In the genomic region with DNA sequence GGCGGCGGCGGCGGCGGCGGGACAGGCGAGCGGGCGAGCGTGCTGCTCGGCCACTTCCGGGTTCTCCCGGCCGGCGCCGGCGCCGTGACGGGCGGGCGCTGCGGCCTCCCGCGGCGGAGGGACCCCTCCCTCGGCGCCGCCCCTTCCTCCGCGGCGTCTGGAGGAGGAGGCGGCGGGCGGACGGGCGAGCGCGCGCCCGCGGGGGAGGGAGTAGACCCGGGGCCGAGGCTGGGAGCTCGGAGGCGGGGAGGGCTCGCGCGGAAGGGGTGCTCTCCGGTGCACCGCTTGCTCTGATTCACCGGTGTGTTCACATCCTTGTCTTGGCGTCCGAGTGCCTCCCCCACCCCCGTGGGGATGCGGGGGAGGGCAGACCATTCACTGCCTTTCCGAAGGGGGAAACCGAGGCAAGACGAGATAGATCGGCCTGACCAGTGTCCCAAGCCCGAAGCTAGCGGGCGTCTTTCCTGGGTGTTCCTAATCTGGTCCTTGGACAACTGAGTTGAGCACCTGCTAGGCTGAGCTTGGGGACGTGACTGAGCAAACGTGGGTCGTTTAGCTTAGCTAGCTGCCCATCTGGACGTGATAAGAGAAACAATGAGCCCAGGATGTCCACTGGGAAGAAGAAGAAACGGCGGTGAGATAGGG, we compare ENCODE assay signal across 8 mouse cellular contexts. TPM values are rescaled to one million over a fixed set of nuclear protein-coding genes. Genes with fewer than 3 reads are reported as not detected.
DNase-seq lines count a peak whose midpoint lies in the region; ATAC-seq lines count a peak whose summit lies in the region.

Gene Klhl2 (minus strand): TSS at position 121 of the 645 bp plus-strand sequence.

- peak within 1 kb of the TSS; percentile 90 for H3K4me3 ChIP-seq in hindbrain, embryonic 15.5 days

- ATAC-seq in hindbrain, embryonic 15.5 days (ENCODE audit: low FRiP score, low read depth), result peak; percentile 91
- peak; percentile 80 for ATAC-seq in megakaryocyte progenitor cell, adult 5-6 weeks (replicated peaks; ENCODE audit: poor library complexity)

- intact Hi-C loops in left cerebral cortex, postnatal 10 days (cut with DNase I), result loop anchor here (5.0 to 10.0 kb wide), 4 partner anchors 72 to 235 kb away; no protein-coding TSS in a partner anchor

- no peaks in the 10 kb centered on the region for H3K9me3 ChIP-seq in hindbrain, embryonic 15.5 days

- H3K36me3 ChIP-seq in hindbrain, embryonic 15.5 days, result no peaks in the 10 kb centered on the region

- peaks cover 30% of the 10 kb centered on the region for H3K4me1 ChIP-seq in hindbrain, embryonic 15.5 days (replicated peaks)

- H3K27ac ChIP-seq in hindbrain, embryonic 15.5 days (replicated peaks), result peak within 1 kb of the TSS; percentile 94

- H3K4me2 ChIP-seq in hindbrain, embryonic 15.5 days, result peak within 1 kb of the TSS; percentile 75

- peak; percentile 87 for DNase-seq in NIH3T3 (ENCODE audit: low read depth)
- DNase-seq in cerebellum, adult 8-10 months, result peak; percentile 73
- DNase-seq in frontal cortex, postnatal 14 days (ENCODE audit: low spot score in 2 of 2), result peak; percentile 61 to 62
- DNase-seq in left cerebral cortex, postnatal 10 days (ENCODE audit: extremely low spot score in 1 of 2, low spot score in 2 of 2), result peak; percentile 64 to 91
- DNase-seq in right cerebral cortex, postnatal 14 days, result peak; percentile 74
- DNase-seq in urinary bladder, postnatal 36 days (ENCODE audit: low spot score in 2 of 2), result peak; percentile 62 to 72

- H3K9ac ChIP-seq in hindbrain, embryonic 15.5 days, result peak within 1 kb of the TSS; percentile 91

- H3K27me3 ChIP-seq in hindbrain, embryonic 15.5 days, result no peaks in the 10 kb centered on the region

- WGBS in hindbrain, embryonic 15.5 days, result under 1% methylated on average over 44 of the region's 68 CpGs

RNA-seq across cellular contexts. Expression of gene Klhl2, which starts in this region (rescaled TPM):
- polyA plus RNA-seq in hindbrain, embryonic 15.5 days (2015; fragmentation: Nextera tagmentation; extraction: Ambion mirVana), result 38.1 and 40.5 TPM in 2 replicates
- total RNA-seq in left cerebral cortex, postnatal 10 days (2021), result 100 to 1,000 TPM; 124 to 128 TPM
- total RNA-seq in megakaryocyte progenitor cell, adult 5-6 weeks (2015), result 10.3 and 13.7 TPM in 2 replicates
- 13.5 and 13.9 TPM in 2 replicates for total RNA-seq in megakaryocyte progenitor cell, adult 5-6 weeks (2017)

Comparison
In these comparisons a context has a peak if more than half of its experiments do, and no peak if none do; other contexts are left out.
1. Peak in every context shown above with its lines: DNase-seq, ATAC-seq, H3K4me3 ChIP-seq and H3K27ac ChIP-seq.
2. RNA of gene Klhl2 (total RNA-seq): 124 to 128 TPM in left cerebral cortex, postnatal 10 days; 10.3 to 13.9 TPM in megakaryocyte progenitor cell, adult 5-6 weeks; every median in the first group is over 4 times any median in the second.